Mouse (Mus musculus) thymus, postnatal 14 days (tissue): ENCODE measurements around the gene Espn.

ENCODE experiments used
- DNase-seq: peaks from one replicate; pipeline ENCODE4 v3.0.0; 2021

The Espn gene

DNA sequence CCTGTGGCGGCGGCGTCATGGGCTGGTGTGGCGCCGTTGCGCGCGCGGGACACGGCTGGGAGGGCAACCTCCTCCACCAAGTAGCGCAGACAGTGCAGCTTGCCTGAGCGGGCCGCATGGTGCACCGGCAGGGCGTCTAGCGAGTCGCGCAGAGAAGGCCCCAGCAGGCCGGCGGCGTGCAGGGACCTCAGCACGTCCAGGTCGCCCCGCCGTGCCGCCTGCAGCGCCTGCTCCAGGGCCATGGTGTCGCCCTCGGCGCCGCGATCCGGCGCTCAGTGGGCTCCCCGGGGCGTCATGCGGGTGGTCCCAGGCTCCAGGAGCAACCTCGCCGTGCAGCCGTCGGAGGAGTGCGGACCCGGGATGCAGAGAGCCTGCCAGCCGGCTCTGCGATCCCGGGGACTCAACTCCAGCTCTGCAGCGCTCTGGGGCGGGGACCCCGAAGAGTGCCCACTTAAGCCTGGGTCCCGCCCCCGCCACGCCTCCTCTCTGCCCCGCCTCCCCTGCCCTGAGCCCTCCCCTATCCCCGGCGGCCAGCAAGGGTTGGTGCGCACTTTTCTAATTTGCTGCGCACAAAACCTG is at the start of gene Espn:
Gene Espn (minus strand): TSS at position 406 of the 579 bp plus-strand sequence.
- peak; percentile 79 for DNase-seq

DNA sequence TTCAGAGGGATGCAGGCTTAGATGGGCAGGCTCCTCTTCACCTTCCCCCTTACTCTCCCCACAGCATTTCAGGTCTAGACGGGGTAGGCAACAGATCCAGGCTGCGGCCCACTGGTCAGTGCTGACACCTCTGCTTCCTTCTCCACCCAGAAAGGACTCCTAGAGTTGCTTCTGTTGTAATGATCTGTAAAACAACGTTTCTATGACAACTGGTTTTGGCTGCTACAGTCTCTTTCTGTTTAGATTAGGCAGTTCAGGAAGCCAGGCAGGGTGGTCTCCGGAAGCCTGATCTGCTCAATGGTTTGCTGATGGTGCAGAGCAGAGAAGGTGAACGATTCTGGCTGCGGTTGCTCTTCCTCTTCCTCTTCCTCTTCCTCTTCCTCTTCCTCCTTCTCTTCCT is 49.3 kb upstream of the Espn start:
- DNase-seq: peak; percentile 44

GRCm38 (mm10) chr4:152199617-152200016 is 47.4 kb upstream of the Espn start:
- no peak for DNase-seq

GRCm38 (mm10) chr4:152197545-152197944 is 45.4 kb upstream of the Espn start:
- no peak for DNase-seq

GRCm38 (mm10) chr4:152196276-152196675 is 44.1 kb upstream of the Espn start:
- no peak for DNase-seq

- DNase-seq: no peak
Measured at GRCm38 (mm10) chr4:152194476-152195175, 42.5 kb upstream of the Espn start.

DNA sequence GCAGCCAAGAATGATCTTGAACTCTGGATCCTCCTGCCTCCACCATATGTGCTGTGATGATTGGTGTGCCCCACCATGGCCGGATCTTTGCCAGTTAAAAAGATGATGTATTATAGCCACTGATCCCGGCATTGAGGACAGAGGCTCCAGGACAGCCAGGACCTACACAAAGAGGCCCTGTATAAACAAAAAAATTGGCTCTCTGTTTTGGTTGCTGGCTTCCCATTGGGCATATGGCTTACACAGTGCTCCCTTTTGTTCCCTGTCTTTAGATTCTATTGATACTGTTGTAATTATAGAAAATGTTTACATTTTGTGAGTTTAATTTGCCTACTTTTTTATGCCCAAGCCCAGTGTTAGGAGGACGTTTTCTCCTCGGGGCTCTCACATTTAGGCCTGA is 40.4 kb upstream of the Espn start:
- DNase-seq: no peak

DNA sequence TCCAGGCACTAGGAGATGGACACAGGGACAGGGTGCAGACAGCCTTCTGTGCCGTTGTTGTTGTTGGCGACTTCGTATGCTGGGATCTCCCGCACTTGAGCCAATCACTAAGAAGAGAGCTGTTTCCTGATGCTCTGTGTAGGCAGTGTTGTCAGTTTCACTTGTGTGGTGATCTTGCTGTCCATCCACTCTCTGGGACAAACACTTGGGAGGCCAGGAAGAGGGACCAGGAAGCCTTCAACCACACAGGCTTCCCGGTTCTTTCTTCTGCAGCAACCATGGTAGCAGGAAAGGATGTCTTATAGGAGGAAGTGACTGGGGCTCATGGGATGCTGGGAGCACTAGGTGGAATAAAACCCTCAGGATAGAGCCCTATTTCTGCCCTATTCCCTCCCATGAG is 38.5 kb upstream of the Espn start:
- no peak for DNase-seq

DNA sequence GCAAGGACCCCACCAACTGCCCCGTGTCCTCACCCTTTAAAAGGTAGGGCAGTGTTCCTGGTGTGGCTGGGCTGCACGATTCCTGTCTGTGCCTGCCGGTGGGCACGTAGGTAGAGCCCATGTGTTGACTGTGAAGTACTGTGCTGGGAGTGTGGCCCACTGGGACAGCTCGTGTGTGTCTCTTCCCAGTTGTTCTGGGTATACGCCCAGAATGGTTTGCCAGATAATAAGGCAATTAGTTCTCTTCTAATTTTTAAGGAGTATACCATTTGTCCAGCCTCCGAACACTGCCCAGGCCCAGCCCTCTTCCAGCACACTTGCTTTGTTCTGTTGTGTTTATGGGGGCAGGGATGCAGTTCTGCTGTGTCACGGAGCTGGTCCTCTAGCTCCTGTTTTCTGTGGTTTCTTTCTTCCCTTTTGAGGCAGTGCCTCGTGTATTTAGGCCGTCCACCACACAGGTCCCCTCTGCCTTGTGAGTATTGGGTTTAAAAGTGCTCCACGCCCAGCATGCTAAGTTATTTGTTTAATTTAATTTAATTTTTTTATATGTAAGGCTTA is 38.0 kb upstream of the Espn start:
- DNase-seq: no peak

GRCm38 (mm10) chr4:152189691-152190090 is 37.5 kb upstream of the Espn start:
- DNase-seq: no peak

DNA sequence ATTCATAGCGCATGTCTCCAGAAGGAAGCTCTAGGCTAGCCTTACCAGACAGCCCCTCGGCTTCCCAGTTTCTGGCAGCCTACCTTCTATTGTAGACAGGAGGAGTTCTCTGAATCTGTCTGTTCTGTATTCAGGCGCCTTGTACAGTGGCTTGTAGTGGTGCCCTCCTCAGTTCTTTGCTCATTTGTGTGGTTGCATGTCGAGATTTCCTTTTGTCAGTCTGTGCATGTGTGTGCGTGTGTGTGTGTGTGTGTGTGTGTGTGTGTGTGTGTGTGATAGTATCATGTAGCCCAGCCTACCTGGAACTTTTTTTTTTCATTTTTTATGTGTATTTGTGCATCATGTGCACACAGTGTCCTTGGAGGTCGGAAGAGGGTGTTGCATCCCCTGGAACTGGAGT is 36.9 kb upstream of the Espn start:
- no peak for DNase-seq

DNA sequence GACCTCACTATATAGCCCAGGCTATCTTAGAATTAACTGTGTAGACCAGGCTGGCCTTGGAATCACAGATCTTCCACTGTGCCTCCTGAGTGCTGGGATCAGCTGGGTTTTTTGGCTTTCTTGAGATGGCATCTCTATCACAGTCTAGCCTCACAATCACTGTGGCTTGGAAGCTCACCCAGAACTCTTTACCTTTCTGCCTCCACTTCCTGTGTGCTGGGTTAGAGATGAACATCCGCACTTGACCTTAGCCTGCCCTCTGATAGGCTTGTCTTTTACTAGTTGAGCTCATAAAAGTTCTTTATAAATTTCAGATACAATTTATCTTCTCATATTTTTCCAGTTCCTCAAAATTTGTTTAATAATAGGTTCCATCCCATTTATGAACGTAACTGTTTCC is 36.5 kb upstream of the Espn start:
- DNase-seq: no peak

- DNase-seq: no peak
Measured at GRCm38 (mm10) chr4:152187142-152187541, 35.0 kb upstream of the Espn start.

DNA sequence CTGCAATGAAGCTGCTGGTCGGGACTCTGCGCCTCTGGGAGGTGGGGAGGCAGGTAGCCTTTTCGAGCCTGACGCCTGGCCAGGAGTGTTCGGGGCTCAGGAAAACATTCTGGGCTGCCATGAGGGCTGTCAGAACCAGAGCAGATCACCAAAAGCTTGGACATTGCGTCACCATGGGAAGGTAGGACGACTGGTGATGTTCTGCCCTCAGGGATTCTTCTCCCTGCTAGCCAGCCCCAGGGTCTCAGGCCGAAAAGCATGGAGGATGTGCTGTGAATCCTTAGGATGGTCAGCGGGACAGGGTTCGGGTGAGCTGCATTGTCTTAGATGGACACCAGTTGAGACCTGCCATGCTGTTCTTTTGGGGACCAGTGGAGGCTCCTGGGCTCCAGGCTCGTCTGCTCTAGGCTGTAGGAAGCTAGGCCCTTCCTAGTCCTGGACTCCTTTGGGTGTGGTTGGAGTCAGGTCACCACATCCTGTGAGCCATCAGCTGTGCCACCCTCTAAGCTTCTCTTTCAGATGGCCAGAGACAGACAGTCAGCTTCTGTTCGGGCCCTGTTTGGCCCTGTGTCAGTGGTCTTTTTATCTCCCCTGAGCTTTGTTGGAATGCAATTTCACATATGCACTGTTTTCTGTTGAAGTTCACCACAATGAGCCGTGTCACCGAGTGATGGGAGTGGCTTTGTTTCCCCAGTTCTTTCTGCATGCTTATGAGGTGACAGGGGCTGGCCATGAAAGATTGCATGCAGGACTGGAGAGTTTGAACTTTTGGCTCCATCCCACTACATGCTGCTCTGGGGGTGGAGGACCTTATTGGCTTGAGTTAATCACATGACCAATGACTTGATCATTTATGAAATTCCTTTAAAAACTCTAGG is 34.3 kb upstream of the Espn start:
- DNase-seq: no peak

- peak; percentile 51 for DNase-seq
Measured at GRCm38 (mm10) chr4:152185510-152186204, 33.5 kb upstream of the Espn start.

GRCm38 (mm10) chr4:152185137-152185509 is 33.0 kb upstream of the Espn start:
- DNase-seq: no peak

DNA sequence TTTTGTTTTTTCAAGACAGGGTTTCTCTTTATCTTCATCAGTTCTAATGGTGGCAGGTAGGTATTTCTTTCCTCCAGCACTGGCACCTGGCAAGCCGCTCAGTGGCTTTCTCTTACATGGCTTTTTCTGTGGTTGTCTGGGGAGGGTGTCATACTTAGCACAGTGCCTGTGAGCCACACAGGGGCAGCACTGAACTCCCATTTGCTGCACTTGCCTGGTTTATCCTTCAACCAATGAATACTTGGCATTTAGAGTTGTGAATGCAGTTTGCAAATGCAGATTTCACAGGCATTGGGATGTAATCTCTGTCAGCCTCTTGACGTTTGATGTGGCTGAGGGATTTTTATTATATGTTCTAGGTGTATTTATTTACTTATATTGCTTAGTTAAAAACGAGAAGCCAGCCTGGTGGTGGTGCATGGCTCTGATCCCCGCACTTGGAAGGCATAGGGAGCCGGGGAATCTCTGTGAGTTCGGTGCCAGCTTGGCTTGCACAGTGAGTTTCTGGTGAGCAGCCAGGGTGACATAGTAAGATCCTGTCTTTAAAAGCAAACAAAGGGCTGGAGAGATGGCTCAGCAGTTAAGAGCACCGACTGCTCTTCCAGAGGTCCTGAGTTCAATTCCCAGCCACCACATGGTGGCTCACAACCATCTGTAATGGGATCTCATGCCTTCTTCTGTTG is 32.3 kb upstream of the Espn start:
- peak; percentile 54 for DNase-seq

DNA sequence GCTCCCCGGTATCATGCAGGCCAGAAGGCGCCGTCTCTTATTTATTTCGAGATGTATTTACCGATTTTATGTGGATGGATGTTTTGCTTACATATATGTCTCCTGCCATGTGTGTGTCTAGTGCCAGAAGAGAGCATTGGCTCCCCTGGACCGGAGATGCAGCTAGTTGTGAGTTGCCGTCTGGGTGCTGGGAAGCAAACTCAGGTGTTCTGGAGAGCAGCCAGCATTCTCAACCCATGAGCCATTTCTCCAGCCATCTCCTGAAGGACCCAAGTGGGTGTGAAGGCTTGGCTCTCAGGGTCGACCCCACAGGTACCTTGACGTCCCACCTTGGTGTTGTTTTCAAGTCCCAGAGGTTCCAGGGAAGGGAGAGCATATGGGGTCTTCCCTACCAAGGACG is 30.0 kb upstream of the Espn start:
- no peak for DNase-seq

DNA sequence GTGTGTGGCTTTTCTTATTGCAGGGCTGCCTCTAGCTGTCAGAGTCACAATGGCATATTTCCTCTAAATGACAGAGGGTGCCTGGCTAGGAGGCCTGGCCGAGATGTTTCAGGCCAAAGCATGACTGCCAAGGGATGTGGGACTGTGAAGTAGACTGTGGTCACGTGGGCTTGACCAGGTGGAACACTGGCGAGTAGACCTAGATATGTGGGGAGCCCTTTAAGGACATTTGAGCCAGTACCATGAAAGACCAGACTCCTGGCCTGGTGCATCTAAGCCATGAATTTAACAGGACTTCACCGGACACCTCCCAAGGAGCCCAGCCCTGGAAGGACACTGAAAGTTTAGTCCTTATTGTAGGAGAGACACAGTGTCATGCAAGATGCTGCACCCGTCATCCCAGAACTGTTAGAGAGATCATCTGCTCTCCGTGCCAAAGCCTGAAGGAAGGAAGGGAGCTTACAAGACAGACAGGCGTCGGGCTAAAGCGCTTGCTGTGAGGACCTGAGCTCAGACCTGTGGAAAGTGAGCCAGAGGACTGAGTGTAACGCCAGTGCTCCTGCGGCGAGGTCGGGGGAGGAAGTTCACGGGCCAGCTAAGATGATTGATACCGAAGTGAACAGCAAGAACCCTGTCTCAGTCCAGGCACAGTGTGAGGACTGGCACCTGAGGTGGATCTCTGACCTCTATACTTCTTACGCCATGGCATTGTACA is 27.9 kb upstream of the Espn start:
- no peak for DNase-seq

GRCm38 (mm10) chr4:152178916-152179705 is 26.9 kb upstream of the Espn start:
- peak; percentile 71 for DNase-seq

GRCm38 (mm10) chr4:152178344-152178864 is 26.2 kb upstream of the Espn start:
- DNase-seq: no peak
